Mouse (Mus musculus) liver, embryonic 11.5 days (tissue): ENCODE data around the gene Faiml. TPM values are rescaled to one million over a fixed set of nuclear protein-coding genes. Genes with fewer than 3 reads are reported as not detected.

Source experiments
- ATAC-seq: fragments of 200-750 bp; cut with Nextera tagmentation; replicated peaks from 2 replicates; pipeline ENCODE4 v1.8.0; 2017; ENCODE audit warnings: moderate number of reproducible peaks, mild to moderate bottlenecking, moderate TSS enrichment, moderate library complexity; ENCODE audit not compliant: low FRiP score
- DNase-seq: peaks from one replicate; pipeline ENCODE4 v3.0.0-alpha.2; 2017; ENCODE audit warnings: low spot score
- H3K27ac ChIP-seq: fragments of 300-500 bp; sonication (generic); 2 replicates; pipeline ENCODE4 v1.5.1; 2014; ENCODE audit warnings: mild to moderate bottlenecking, low read depth, low read length, control low read depth
- H3K27me3 ChIP-seq: fragments of 300-500 bp; sonication (generic); replicated peaks from 2 replicates; pipeline ENCODE4 v1.6.1; 2014; ENCODE audit warnings: low read length, mixed read lengths; ENCODE audit not compliant: control insufficient read depth, insufficient read depth
- H3K36me3 ChIP-seq: fragments of 300-500 bp; sonication (generic); 2 replicates; pipeline ENCODE4 v1.6.1; 2014; ENCODE audit warnings: mild to moderate bottlenecking, low read length, moderate library complexity, mixed read lengths; ENCODE audit not compliant: control insufficient read depth, insufficient read depth
- H3K4me1 ChIP-seq: fragments of 300-500 bp; sonication (generic); replicated peaks from 2 replicates; pipeline ENCODE4 v1.6.1; 2014; ENCODE audit warnings: low read length, mixed read lengths; ENCODE audit not compliant: control insufficient read depth, insufficient read depth
- H3K4me2 ChIP-seq: fragments of 300-500 bp; sonication (generic); 2 replicates; pipeline ENCODE4 v1.6.1; 2014; ENCODE audit warnings: mild to moderate bottlenecking, control low read depth, moderate library complexity
- H3K4me3 ChIP-seq: fragments of 300-500 bp; sonication (generic); 2 replicates; pipeline ENCODE4 v1.5.1; 2014; ENCODE audit warnings: low read depth, low read length, control low read depth
- H3K9ac ChIP-seq: fragments of 300-500 bp; sonication (generic); 2 replicates; pipeline ENCODE4 v1.6.1; 2014; ENCODE audit warnings: low read depth, low read length, control low read depth
- H3K9me3 ChIP-seq: fragments of 300-500 bp; sonication (generic); 2 replicates; pipeline ENCODE4 v1.6.1; 2016; ENCODE audit warnings: low read length, inconsistent platforms, mixed read lengths; ENCODE audit not compliant: control insufficient read depth
- WGBS: fragments of 180-500 bp; shearing (Covaris S2); extraction: QIAGEN DNeasy Blood & Tissue Kit; methylation state at CpG from one replicate; pipeline ENCODE4 v1.1.7; 2014; 5-methylcytosine and 5-hydroxymethylcytosine counted together
- polyA plus RNA-seq: library from polyadenylated mRNA; unstranded; fragments of >200 nt; fragmentation: Nextera tagmentation; extraction: Ambion mirVana; gene quantifications from 2 replicates; pipeline ENCODE4 v1.2.1, GENCODE M21; 2014

Gene Faiml
- polyA plus RNA-seq, 1 experiment from 2014 or later: not detected

DNA sequence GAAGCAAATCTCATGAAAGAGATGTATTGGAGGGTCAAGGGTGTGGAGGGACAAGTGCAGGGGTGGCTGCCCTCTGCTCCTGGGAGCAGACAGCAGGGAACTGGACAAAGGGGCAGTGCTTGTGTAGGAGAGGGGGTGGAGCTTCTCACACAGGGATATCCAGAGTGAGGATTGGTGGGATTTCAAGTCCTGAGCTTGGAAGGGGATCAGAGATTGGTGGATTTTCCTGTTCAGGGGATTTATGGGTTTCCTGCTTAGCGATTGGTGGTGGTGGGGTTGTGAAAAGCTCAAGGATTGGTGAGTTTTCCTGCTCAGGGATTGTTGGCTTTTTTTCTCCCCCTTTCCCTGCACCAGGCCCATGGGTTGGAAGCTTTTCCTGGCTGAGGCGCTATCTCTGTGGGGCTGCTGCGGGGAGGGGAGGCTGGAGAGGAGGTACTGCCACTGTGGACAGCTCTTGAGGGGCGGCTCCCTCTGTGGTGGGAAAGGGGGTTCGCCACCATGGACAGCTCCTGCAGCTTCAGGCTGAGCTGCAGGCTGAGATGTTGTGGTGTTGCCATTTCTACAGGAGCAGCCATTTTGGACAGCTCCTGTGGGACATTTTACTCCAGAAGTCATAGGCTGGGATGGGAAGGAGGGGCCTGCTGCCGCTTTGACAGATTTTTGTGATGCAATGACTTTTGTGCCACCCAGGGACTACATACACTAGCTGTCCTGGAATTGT is 18.9 kb downstream of the Faiml start:
- Histone ChIP-seq H3K27me3 (no peaks in the 10 kb centered on the region), H3K4me3 (no peak overlapping the region), H3K27ac (no peak overlapping the region), H3K9me3 (no peaks in the 10 kb centered on the region), H3K4me2 (no peak overlapping the region), H3K4me1 (no peaks in the 10 kb centered on the region), H3K36me3 (no peaks in the 10 kb centered on the region), H3K9ac (no peak overlapping the region)
- peak; percentile 78 for ATAC-seq
- whole genome bisulfite sequencing: 19% methylated on average over 6 of the region's 6 CpGs
- DNase-seq: peak; percentile 80

- H3K9me3 ChIP-seq: no peaks in the 10 kb centered on the region
- H3K36me3 ChIP-seq: no peaks in the 10 kb centered on the region
- DNase-seq: no peak
- 17% methylated on average over 2 of the region's 2 CpGs for WGBS
- no peak overlapping the region for H3K27ac ChIP-seq
- H3K4me1 ChIP-seq: no peaks in the 10 kb centered on the region
- no peaks in the 10 kb centered on the region for H3K27me3 ChIP-seq
- no peak overlapping the region for H3K9ac ChIP-seq
- no peak overlapping the region for H3K4me2 ChIP-seq
- ATAC-seq: no peak
- no peak overlapping the region for H3K4me3 ChIP-seq
Measured at GRCm38 (mm10) chr9:99216182-99216581, 20.9 kb downstream of the Faiml start.

DNA sequence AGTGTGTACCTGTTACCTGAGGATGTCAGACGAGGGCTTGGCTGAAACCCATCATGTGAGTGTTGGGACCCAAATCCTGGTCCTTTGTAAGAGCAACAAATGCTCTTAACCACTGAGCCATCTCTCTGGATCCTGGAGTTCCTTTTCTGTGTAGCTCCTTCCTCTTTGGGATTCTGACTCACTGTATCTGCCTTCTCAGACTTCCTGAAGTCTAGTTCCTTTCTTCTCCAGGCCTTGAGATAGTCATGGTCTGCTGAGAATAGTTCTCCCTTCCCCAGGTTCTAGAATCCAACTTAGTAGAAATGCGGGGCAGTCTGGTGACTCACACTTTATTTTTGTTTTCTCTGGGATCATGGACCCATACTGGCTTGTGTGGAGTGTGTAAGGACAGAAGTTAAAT is 24.4 kb downstream of the Faiml start:
- no peak for DNase-seq
- Histone ChIP-seq H3K27me3 (no peaks in the 10 kb centered on the region), H3K36me3 (no peaks in the 10 kb centered on the region), H3K4me1 (no peaks in the 10 kb centered on the region), H3K4me3 (no peak overlapping the region), H3K9ac (no peak overlapping the region), H3K9me3 (no peaks in the 10 kb centered on the region), H3K27ac (no peak overlapping the region), H3K4me2 (no peak overlapping the region)
- ATAC-seq: no peak
- 40% methylated on average over 2 of the region's 2 CpGs for WGBS

DNA sequence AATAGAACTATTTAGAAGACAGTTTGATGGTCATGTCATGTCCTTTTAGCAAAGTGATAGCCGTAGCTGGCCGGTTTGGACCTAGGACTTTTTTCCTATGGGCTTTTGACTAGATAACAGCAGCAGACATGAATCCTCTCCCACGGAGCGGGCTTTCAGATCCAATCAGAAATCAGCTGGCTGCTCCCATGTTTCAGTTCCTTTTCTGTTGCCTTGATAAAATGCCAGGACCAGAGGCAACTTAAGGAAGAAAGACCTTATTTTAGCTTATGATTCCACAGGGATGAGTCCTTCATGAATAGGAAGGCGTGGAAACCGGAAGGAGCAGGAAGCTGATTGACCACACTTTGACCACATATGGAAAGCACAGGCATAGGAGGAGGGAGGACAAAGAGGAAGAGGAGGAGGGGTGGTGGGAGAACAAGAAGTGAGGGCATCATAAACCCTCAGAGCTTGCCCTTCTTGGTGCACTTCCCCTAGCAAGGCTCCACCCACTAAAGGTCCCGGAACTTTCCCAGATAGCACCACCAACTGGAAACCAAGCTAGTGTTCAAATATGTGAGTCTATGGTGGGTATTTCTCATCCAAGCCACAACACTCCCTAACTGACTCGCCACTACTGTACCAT is 53.9 kb downstream of the Faiml start:
- Histone ChIP-seq H3K27ac (peak overlapping the region; percentile 83), H3K36me3 (no peaks in the 10 kb centered on the region), H3K4me1 (peaks cover 11% of the 10 kb centered on the region), H3K9me3 (no peaks in the 10 kb centered on the region), H3K27me3 (no peaks in the 10 kb centered on the region), H3K4me2 (peak overlapping the region; percentile 62), H3K9ac (peak overlapping the region; percentile 7; the same call in 1 of the 2 replicates), H3K4me3 (peak overlapping the region; percentile 24; the same call in 1 of the 2 replicates)
- 35% methylated on average over 8 of the region's 8 CpGs for WGBS
- DNase-seq (no peak), ATAC-seq (peak; percentile 56)

GRCm38 (mm10) chr9:99182121-99182520 is 54.9 kb downstream of the Faiml start:
- H3K9ac ChIP-seq: no peak overlapping the region; the same call in 1 of the 2 replicates
- H3K27me3 ChIP-seq: no peaks in the 10 kb centered on the region
- peaks cover 11% of the 10 kb centered on the region for H3K4me1 ChIP-seq
- no peaks in the 10 kb centered on the region for H3K36me3 ChIP-seq
- DNase-seq (peak; percentile 54), ATAC-seq (peak; percentile 87)
- H3K4me2 ChIP-seq: peak overlapping the region; percentile 62
- WGBS: 39% methylated on average over 7 of the region's 7 CpGs
- H3K27ac ChIP-seq: peak overlapping the region; percentile 83
- H3K9me3 ChIP-seq: no peaks in the 10 kb centered on the region
- H3K4me3 ChIP-seq: no peak overlapping the region

DNA sequence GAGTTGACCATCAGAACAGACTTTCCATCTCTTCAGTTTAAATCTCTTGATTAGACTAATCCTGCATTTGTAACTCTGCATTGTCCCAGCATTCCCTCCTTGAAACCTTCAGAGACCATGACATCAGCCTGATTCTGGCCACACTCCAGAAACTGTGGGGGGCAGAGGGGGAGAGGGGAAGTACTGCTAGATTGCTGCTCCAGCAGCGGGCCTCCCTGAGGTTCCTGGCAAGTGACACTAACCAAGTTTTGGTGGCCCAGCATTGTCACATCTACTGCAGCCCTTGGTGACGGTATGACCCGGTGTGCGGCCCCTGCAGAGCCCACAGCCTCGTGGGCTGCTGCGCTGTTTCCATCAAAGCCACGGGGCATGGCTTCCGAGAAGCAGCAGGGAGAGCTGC is 56.8 kb downstream of the Faiml start:
- ATAC-seq: no peak
- no peak overlapping the region for H3K4me2 ChIP-seq
- no peak for DNase-seq

More for the DNA sequence above, 56.8 kb downstream of the Faiml start:
- peaks cover 11% of the 10 kb centered on the region for H3K4me1 ChIP-seq
- no peaks in the 10 kb centered on the region for H3K27me3 ChIP-seq
- WGBS: 52% methylated on average over 8 of the region's 8 CpGs
- no peaks in the 10 kb centered on the region for H3K9me3 ChIP-seq
- no peaks in the 10 kb centered on the region for H3K36me3 ChIP-seq
- no peak overlapping the region for H3K9ac ChIP-seq
- H3K4me3 ChIP-seq: no peak overlapping the region
- H3K27ac ChIP-seq: no peak overlapping the region

Other genes with a start within 250 kb of the Faiml start
- 0.12 TPM in 1 of 2 replicates, not detected in the other for gene Gm1123, start 201.5 kb downstream of the Faiml start, polyA plus RNA-seq
- 2.9 and 3.5 TPM in 2 replicates for gene Pik3cb, start 96.6 kb downstream of the Faiml start, polyA plus RNA-seq
- gene Cep70, start 6.1 kb upstream of the Faiml start, polyA plus RNA-seq: 45.8 and 49.9 TPM in 2 replicates
- gene Esyt3, start 121.3 kb upstream of the Faiml start, polyA plus RNA-seq: 0.08 and 0.10 TPM in 2 replicates
- gene Mras, start 200.1 kb upstream of the Faiml start, polyA plus RNA-seq: 4.8 and 5.5 TPM in 2 replicates
- not detected in 2 replicates for gene Nme9, start 214.2 kb upstream of the Faiml start, polyA plus RNA-seq